Comparison of ENCODE assay signal across 16 mouse cellular contexts in the genomic region with DNA sequence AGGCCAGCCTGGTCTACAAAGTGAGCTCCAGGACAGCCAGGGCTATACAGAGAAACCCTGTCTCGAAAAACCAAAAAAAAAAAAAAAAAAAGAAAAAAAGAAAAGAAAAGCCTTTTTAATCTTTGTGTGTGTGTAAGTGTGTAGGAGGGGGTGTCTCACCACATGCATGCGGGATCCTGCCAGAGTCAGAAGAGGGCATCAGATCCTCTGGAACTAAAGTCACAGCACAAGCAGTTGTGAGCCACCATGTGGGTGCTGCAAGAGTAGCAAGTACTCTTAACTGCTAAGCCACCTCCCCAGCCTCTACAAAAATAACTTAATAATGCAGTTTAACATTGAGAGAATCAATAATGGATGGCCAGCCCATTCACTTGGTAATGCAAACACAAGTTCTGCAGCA. TPM values are rescaled to one million over a fixed set of nuclear protein-coding genes. Genes with fewer than 3 reads are reported as not detected.
DNase-seq lines count a peak whose midpoint lies in the region; ATAC-seq and TF ChIP-seq lines count a peak whose summit lies in the region.
"Had no signal": no experiment of that assay in that cellular context is flagged by ENCODE, and none has a peak within 500 bp of the region (broad histone marks: within the 10 kb centered on the region; RNA-seq: fewer than 3 reads in every experiment).

No protein-coding gene starts in this region.

- H3K27me3 ChIP-seq in lung, postnatal 0 days (replicated peaks; ENCODE audit: insufficient read depth, low read length) = no peaks in the 10 kb centered on the region
- H3K27me3 ChIP-seq: embryonic facial prominence, embryonic 15.5 days; limb, embryonic 13.5 days; neural tube, embryonic 13.5 days had no signal

- 91% methylated on average over 1 of the region's 2 CpGs for WGBS in lung, postnatal 0 days

- H3K4me3 ChIP-seq in lung, postnatal 0 days (ENCODE audit: low read depth, low read length) = no peak overlapping the region
- H3K4me3 ChIP-seq: embryonic facial prominence, embryonic 15.5 days; forebrain, embryonic 10.5 days; limb, embryonic 13.5 days; neural tube, embryonic 13.5 days had no signal

- H3K9me3 ChIP-seq in lung, postnatal 0 days (ENCODE audit: low read length) = no peaks in the 10 kb centered on the region
- H3K9me3 ChIP-seq: embryonic facial prominence, embryonic 15.5 days; forebrain, embryonic 10.5 days; limb, embryonic 13.5 days; neural tube, embryonic 13.5 days had no signal

- peak; percentile 74 for DNase-seq in heart, adult 11 months
- no peak for DNase-seq in heart, adult 9 months (ENCODE audit: low spot score in 2 of 2)
- no peak for DNase-seq in lung, postnatal 0 days (ENCODE audit: low spot score)
- DNase-seq in lung, postnatal 4 days = no peak
- peak; percentile 51 for DNase-seq in brain, adult 2 months (ENCODE audit: low read depth, low spot score)
- no peak for DNase-seq in frontal cortex, postnatal 36 days (ENCODE audit: low spot score in 2 of 2)
- DNase-seq: adrenal gland, adult 8-10 months; B cell, adult 2 months; gastrocnemius, postnatal 14 days; lung, postnatal 14 days; thymus, postnatal 36 days had no signal

- peaks cover 28% of the 10 kb centered on the region for H3K36me3 ChIP-seq in lung, postnatal 0 days (ENCODE audit: insufficient read depth, low read length)

- peak; percentile 23; the same call in 1 of the 2 replicates for TF ChIP-seq CTCF in lung, postnatal 0 days (IDR thresholded peaks at IDR 0.05)

- H3K4me1 ChIP-seq in lung, postnatal 0 days (ENCODE audit: insufficient read depth, low read depth, low read length) = no peaks in the 10 kb centered on the region
- H3K4me1 ChIP-seq: embryonic facial prominence, embryonic 15.5 days; forebrain, embryonic 10.5 days; limb, embryonic 13.5 days; neural tube, embryonic 13.5 days had no signal

- H3K27ac ChIP-seq in lung, postnatal 0 days (ENCODE audit: low read length) = no peak overlapping the region
- H3K27ac ChIP-seq: embryonic facial prominence, embryonic 15.5 days; forebrain, embryonic 10.5 days; limb, embryonic 13.5 days; neural tube, embryonic 13.5 days had no signal

- no peak for ATAC-seq in lung, postnatal 0 days
- no peak for ATAC-seq in erythroid progenitor cell, adult 5-6 weeks (replicated peaks; ENCODE audit: low FRiP score, poor library complexity, severe bottlenecking)

- H3K9ac ChIP-seq in lung, postnatal 0 days (replicated peaks; ENCODE audit: low read depth) = no peak overlapping the region
- H3K9ac ChIP-seq: embryonic facial prominence, embryonic 15.5 days; limb, embryonic 13.5 days; neural tube, embryonic 13.5 days had no signal

- no peak for TF ChIP-seq EP300 in lung, postnatal 0 days (IDR thresholded peaks at IDR 0.05)

- no peak overlapping the region for H3K4me2 ChIP-seq in lung, postnatal 0 days (replicated peaks; ENCODE audit: low read depth, low read length)
- H3K4me2 ChIP-seq: embryonic facial prominence, embryonic 15.5 days; limb, embryonic 13.5 days; neural tube, embryonic 13.5 days had no signal

RNA-seq across cellular contexts. Expression of a gene that starts 22.5 kb away (rescaled TPM):
- polyA plus RNA-seq in lung, postnatal 0 days (2015; fragmentation: Nextera tagmentation; extraction: Ambion mirVana) = 19.8 and 24.1 TPM in 2 replicates
- total RNA-seq in erythroid progenitor cell, adult 5-6 weeks (2015; ENCODE audit: low replicate concordance) = 23.8 and 27.7 TPM in 2 replicates
- total RNA-seq in erythroid progenitor cell, adult 5-6 weeks (2017; ENCODE audit: low replicate concordance) = 19.1 and 20.2 TPM in 2 replicates

RNA-seq across cellular contexts. Expression of a gene that starts 22.6 kb away (rescaled TPM):
- polyA plus RNA-seq in lung, postnatal 0 days (2015; fragmentation: Nextera tagmentation; extraction: Ambion mirVana) = 75.3 and 92.6 TPM in 2 replicates
- total RNA-seq in erythroid progenitor cell, adult 5-6 weeks (2015; ENCODE audit: low replicate concordance) = 65.2 and 94.7 TPM in 2 replicates
- 51.4 and 60.2 TPM in 2 replicates for total RNA-seq in erythroid progenitor cell, adult 5-6 weeks (2017; ENCODE audit: low replicate concordance)

RNA-seq across cellular contexts. Expression of a gene that starts 49.9 kb away (rescaled TPM):
- 41.9 TPM in 2 replicates for polyA plus RNA-seq in lung, postnatal 0 days (2015; fragmentation: Nextera tagmentation; extraction: Ambion mirVana)
- 18.4 and 36.0 TPM in 2 replicates for total RNA-seq in erythroid progenitor cell, adult 5-6 weeks (2015; ENCODE audit: low replicate concordance)
- total RNA-seq in erythroid progenitor cell, adult 5-6 weeks (2017; ENCODE audit: low replicate concordance) = 5.7 and 20.9 TPM in 2 replicates

Comparison
In these comparisons a context has a peak if more than half of its experiments do, and no peak if none do; other contexts are left out.
1. DNase-seq: peak in heart, adult 11 months (single experiment) and brain, adult 2 months (single experiment); none in heart, adult 9 months (0 of 2), lung, postnatal 0 days (single experiment), lung, postnatal 4 days (0 of 2) and frontal cortex, postnatal 36 days (0 of 2).